Mouse (Mus musculus) T-helper 1 cell (primary cell): ENCODE data around the gene Gm26897.

Experiments
- in situ Hi-C: fragments of 300-600 bp; cut with MboI, MseI; formaldehyde crosslinking; loops from one replicate; pipeline ENCODE4 v1.15.1; 2025; ENCODE audit warnings: high pct_unique_total_duplicates

Gene Gm26897

GRCm38 (mm10) chr5:111733851-111734250, at the start of gene Gm26897:
TSS of gene Gm26897 (plus strand) at chr5:111733924.
- in situ Hi-C loops = no loop called here

GRCm38 (mm10) chr5:111687370-111687769, 46.4 kb upstream of the Gm26897 start:
- in situ Hi-C loops = no loop called here

GRCm38 (mm10) chr5:111688584-111688983, 45.1 kb upstream of the Gm26897 start:
- in situ Hi-C loops = no loop called here

GRCm38 (mm10) chr5:111697996-111698395, 35.7 kb upstream of the Gm26897 start:
- in situ Hi-C loops = no loop called here

- in situ Hi-C loops = no loop called here
These were observed 33.9 kb upstream of the Gm26897 start for GRCm38 (mm10) chr5:111699711-111700303.

GRCm38 (mm10) chr5:111701634-111702329, 31.9 kb upstream of the Gm26897 start:
- in situ Hi-C loops = no loop called here

GRCm38 (mm10) chr5:111703586-111703985, 30.1 kb upstream of the Gm26897 start:
- in situ Hi-C loops = no loop called here

- in situ Hi-C loops = no loop called here
These were observed 29.4 kb upstream of the Gm26897 start for GRCm38 (mm10) chr5:111704326-111704725.

GRCm38 (mm10) chr5:111709195-111709901, 24.4 kb upstream of the Gm26897 start:
- in situ Hi-C loops = no loop called here

- in situ Hi-C loops = no loop called here
These were observed 14.7 kb upstream of the Gm26897 start for GRCm38 (mm10) chr5:111719018-111719417.

GRCm38 (mm10) chr5:111720726-111721125, 13.0 kb upstream of the Gm26897 start:
- in situ Hi-C loops = no loop called here

- in situ Hi-C loops = no loop called here
These were observed 9.0 kb upstream of the Gm26897 start for GRCm38 (mm10) chr5:111724713-111725112.

GRCm38 (mm10) chr5:111725195-111725920, 8.4 kb upstream of the Gm26897 start:
- in situ Hi-C loops = no loop called here

- in situ Hi-C loops = no loop called here
These were observed 5.3 kb upstream of the Gm26897 start for GRCm38 (mm10) chr5:111728411-111728810.

GRCm38 (mm10) chr5:111730560-111731167, 3.1 kb upstream of the Gm26897 start:
- in situ Hi-C loops = no loop called here

- in situ Hi-C loops = no loop called here
These were observed 1.5 kb upstream of the Gm26897 start for GRCm38 (mm10) chr5:111732194-111732593.

- in situ Hi-C loops = no loop called here
These were observed 5.8 kb downstream of the Gm26897 start for GRCm38 (mm10) chr5:111739480-111739879.

- in situ Hi-C loops = no loop called here
These were observed 6.9 kb downstream of the Gm26897 start for GRCm38 (mm10) chr5:111740384-111741275.

GRCm38 (mm10) chr5:111741352-111741751, 7.6 kb downstream of the Gm26897 start:
- in situ Hi-C loops = no loop called here

GRCm38 (mm10) chr5:111742290-111742898, 8.7 kb downstream of the Gm26897 start:
- in situ Hi-C loops = no loop called here
